Mouse (Mus musculus) gastrocnemius, adult 18-20 months (tissue): ENCODE results near the gene Vmn1r6. TPM values are rescaled to one million over a fixed set of nuclear protein-coding genes. Genes with fewer than 3 reads are reported as not detected.
"Not testable (repeated sequence)": the region's sequence is repeated elsewhere in the genome, so short reads cannot be mapped to it uniquely, and the experiment has no call there.

Source experiments
- DNase-seq: peaks from one replicate; pipeline ENCODE4 v3.0.0; 2021; ENCODE audit warnings: low spot score
- long read RNA-seq, 2 experiments: library from polyadenylated mRNA; stranded (forward); transcript quantifications; one replicate each; pipeline ENCODE4 v2.0.0; 2021
- total RNA-seq, 2 experiments: library from RNA; stranded (reverse); gene quantifications; 2 replicates each; pipeline ENCODE4 v1.2.3; 2021

The Vmn1r6 gene
- not detected for total RNA-seq
- long read RNA-seq, experiment 1 = 0 reads
- long read RNA-seq, experiment 2 = 0 reads

DNA sequence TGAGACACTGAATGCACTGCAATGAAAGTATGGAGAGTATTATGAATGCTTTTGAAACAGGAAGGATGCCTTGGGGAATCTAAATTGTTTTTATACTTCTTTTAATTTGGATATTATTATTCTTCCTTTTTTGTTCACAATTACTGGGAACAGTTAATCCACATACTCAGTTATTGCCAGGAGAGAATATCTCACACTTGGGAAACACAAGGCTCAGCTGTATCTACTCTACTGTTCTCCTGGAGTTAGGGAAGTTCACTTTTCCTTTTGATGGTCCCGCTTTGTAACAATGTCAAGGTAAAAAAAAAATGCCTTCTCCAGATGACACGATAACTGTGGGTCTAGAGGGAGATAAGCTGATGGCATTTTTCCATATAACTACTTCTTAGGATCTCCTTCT lies at the start of gene Vmn1r6:
Gene Vmn1r6 (plus strand): TSS at position 301 of the 400 bp plus-strand sequence.
- DNase-seq = no peak

DNA sequence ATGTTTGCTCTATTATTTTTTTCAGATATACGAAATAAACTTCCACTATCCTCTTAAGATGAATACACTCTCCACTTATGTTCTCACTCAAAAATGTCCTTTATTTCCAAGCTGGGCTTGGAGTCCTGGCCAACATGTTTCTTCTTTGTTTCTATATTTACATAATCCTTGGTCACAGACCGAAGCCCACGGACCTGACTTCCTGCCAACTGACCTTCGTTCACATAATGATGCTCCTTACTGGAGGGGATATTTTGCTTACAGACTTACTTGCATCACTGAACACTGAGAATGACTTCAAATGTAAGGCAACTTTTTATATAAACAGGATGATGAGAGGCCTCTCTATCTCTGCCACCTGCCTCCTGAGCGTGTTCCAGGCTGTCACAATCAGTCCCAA lies 40.6 kb upstream of the Vmn1r6 start:
- no peak for DNase-seq

DNA sequence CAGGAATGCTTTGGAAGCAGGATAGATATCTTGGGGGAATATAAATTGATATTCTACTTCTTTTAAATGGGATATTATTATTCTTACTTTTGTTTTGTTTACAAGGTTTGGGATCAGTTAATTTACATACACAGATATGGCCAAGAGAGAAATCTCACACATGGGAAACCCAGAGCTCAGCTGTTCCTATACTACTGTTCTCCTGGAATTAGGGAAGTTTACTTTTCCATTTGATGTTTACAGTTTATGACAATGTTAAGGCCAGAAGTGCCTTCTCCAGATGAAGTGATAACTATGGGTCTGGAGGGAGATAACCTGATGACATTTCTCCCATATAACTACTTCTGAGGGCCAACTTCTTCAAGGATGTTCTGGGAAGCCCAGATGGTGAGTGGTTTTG lies 27.1 kb upstream of the Vmn1r6 start, which contains the start of gene Vmn1r5:
Gene Vmn1r5 (plus strand): TSS at position 301 of the 400 bp plus-strand sequence.
- DNase-seq = no peak

DNA sequence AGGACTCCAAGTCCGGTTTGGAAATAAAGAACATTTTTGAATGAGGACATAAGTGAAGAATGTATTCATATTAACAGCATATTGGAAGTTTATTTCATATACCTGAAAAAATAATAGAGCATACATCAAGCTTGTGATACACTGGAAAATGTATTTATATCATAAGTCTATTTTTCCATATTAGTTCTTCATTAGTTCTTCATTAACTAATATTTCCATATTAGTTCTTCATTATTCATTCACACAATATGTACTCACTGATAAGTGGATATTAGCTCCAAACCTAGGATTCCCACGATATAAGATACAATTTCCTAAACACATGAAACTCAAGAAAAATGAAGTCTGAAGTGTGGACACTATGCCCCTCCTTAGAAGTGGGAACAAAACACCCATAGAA lies 28.2 kb downstream of the Vmn1r6 start, which contains the start of gene Vmn1r7:
Gene Vmn1r7 (minus strand): TSS at position 101 of the 400 bp plus-strand sequence.
- DNase-seq = not testable (repeated sequence)

DNA sequence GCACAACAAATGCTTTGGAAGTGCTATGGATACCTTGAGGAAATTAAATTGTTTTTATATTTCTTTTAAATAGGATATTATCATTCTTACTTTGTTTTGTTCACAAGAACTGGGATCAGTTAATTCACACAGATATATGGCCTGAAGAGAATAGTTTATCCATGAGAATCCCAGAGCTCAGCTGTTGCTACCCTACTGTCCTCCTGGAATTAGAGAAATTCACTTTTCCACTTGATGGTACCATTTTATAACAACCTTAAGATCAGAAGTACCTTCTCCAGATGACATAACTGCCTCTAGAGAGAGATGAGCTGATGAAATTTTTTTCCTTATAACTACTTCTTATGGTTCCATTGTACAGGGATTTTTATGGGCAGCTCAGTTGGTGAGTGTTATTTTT lies 34.9 kb downstream of the Vmn1r6 start, which contains the start of gene Vmn1r8:
Gene Vmn1r8 (plus strand): TSS at position 301 of the 400 bp plus-strand sequence.
- no peak for DNase-seq

DNA sequence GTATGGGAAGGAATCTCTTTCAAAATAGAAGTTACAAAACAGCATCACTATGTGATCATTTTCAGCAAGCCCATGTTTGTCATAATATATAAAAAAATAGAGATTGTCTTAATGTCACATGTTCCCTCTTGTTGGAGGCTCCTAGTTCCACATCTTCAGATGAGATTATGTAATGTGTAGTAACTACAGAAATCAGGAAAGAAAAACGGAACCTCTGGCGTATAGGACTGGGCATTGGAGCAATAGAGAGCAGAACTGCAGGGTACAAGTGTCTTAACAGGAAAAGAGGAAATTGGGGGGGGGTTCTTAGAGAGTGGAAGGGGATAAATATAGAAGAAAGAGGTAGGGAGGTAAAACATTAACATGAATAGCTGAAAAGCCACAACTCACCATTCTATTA lies 37.6 kb downstream of the Vmn1r6 start:
- no peak for DNase-seq

Other genes with a start within 250 kb of the Vmn1r6 start
- 10 to 100 TPM; 23.6 to 24.6 TPM for gene Kbtbd2, start 199.4 kb upstream of the Vmn1r6 start, total RNA-seq
- 10 to 100 TPM; 53.9 to 54.6 TPM for gene Fkbp9, start 165.2 kb upstream of the Vmn1r6 start, total RNA-seq
- gene Nt5c3, start 73.3 kb upstream of the Vmn1r6 start, total RNA-seq = 10 to 100 TPM; 41.4 to 49.5 TPM
- under 1 TPM; 0.09 to 0.14 TPM for gene Vmn1r4, start 73.2 kb upstream of the Vmn1r6 start, total RNA-seq
- gene Vmn1r5, start 27.0 kb upstream of the Vmn1r6 start, total RNA-seq = not detected
- not detected for gene Vmn1r7, start 28.1 kb downstream of the Vmn1r6 start, total RNA-seq
- not detected for gene Vmn1r8, start 35.0 kb downstream of the Vmn1r6 start, total RNA-seq
- gene Vmn1r9, start 69.5 kb downstream of the Vmn1r6 start, total RNA-seq = not detected
- gene Vmn1r10, start 112.2 kb downstream of the Vmn1r6 start, total RNA-seq = not detected
- not detected for gene Vmn1r11, start 136.2 kb downstream of the Vmn1r6 start, total RNA-seq
- not detected for gene Vmn1r12, start 159.7 kb downstream of the Vmn1r6 start, total RNA-seq
- gene Vmn1r13, start 206.0 kb downstream of the Vmn1r6 start, total RNA-seq = not detected
- gene Vmn1r14, start 234.4 kb downstream of the Vmn1r6 start, total RNA-seq = not detected